Mouse (Mus musculus) hindbrain, embryonic 16.5 days (tissue): ENCODE data around the gene Cops9. TPM values are rescaled to one million over a fixed set of nuclear protein-coding genes. Genes with fewer than 3 reads are reported as not detected.

Experiments
- ATAC-seq: fragments of 200-750 bp; cut with Nextera tagmentation; 2 replicates; pipeline ENCODE4 v1.8.0; 2017; ENCODE audit warnings: moderate TSS enrichment, moderate library complexity
- H3K27ac ChIP-seq: fragments of 300-500 bp; sonication (generic); 2 replicates; pipeline ENCODE4 v1.5.1; 2014; ENCODE audit warnings: low read depth, mild to moderate bottlenecking, control low read depth, low read length, moderate library complexity
- H3K27me3 ChIP-seq: fragments of 300-500 bp; sonication (generic); replicated peaks from 2 replicates; pipeline ENCODE4 v1.6.1; 2014; ENCODE audit warnings: low read length; ENCODE audit not compliant: control insufficient read depth, insufficient read depth
- H3K36me3 ChIP-seq: fragments of 300-500 bp; sonication (generic); 2 replicates; pipeline ENCODE4 v1.6.1; 2014; ENCODE audit warnings: mild to moderate bottlenecking, low read length, moderate library complexity, mixed read lengths; ENCODE audit not compliant: control insufficient read depth, insufficient read depth
- H3K4me1 ChIP-seq: fragments of 300-500 bp; sonication (generic); 2 replicates; pipeline ENCODE4 v1.6.1; 2014; ENCODE audit warnings: low read depth, low read length; ENCODE audit not compliant: control insufficient read depth, insufficient read depth
- H3K4me2 ChIP-seq: fragments of 300-500 bp; sonication (generic); 2 replicates; pipeline ENCODE4 v1.6.1; 2014; ENCODE audit warnings: mild to moderate bottlenecking, low read length, control low read depth, moderate library complexity
- H3K4me3 ChIP-seq: fragments of 300-500 bp; sonication (generic); 2 replicates; pipeline ENCODE4 v1.5.1; 2014; ENCODE audit warnings: mild to moderate bottlenecking, low read length, control low read depth, moderate library complexity
- H3K9ac ChIP-seq: fragments of 300-500 bp; sonication (generic); 2 replicates; pipeline ENCODE4 v1.6.1; 2014; ENCODE audit warnings: low read depth, mild to moderate bottlenecking, control low read depth, low read length, moderate library complexity
- H3K9me3 ChIP-seq: fragments of 300-500 bp; sonication (generic); 2 replicates; pipeline ENCODE4 v1.6.1; 2014; ENCODE audit warnings: mild to moderate bottlenecking, low read length, moderate library complexity; ENCODE audit not compliant: control insufficient read depth
- polyA plus RNA-seq: library from polyadenylated mRNA; unstranded; fragments of >200 nt; fragmentation: Nextera tagmentation; extraction: Ambion mirVana; gene quantifications from 2 replicates; pipeline ENCODE4 v1.2.1, GENCODE M21; 2015

Cops9 gene
- polyA plus RNA-seq, 1 experiment from 2014 or later, result 558 TPM

DNA sequence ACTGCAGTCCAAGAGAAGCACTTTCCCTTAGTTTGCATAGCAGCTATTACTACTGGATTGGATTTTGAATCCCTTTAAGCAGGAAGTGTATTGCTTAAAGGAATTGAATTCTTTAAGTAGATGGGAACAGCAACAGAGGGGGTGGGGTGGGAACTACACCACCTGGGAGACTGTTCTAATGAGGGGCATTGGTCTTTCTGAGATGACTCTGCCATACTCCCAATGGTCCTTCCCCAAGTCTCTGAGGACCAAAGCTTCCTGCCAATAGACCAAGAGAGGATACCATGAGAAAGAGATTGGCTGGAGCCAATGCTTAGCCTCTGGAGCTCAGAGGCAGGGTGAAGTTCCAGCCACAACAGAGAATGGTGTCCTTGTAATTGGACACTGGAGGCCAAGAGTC is 47.7 kb downstream of the Cops9 start, which contains the start of gene Olfr1411:
TSS of gene Olfr1411 (plus strand) at position 301 of the 400 bp plus-strand sequence.
- Histone ChIP-seq H3K4me1 (no peaks in the 10 kb centered on the region), H3K9ac (no peak within 1 kb of the TSS), H3K27ac (no peak within 1 kb of the TSS), H3K4me3 (no peak within 1 kb of the TSS), H3K27me3 (0 out of 2 replicates have a peak, but pooled peaks cover 2% of the 10 kb centered on the region), H3K4me2 (no peak within 1 kb of the TSS), H3K9me3 (no peaks in the 10 kb centered on the region), H3K36me3 (no peaks in the 10 kb centered on the region)
- ATAC-seq, result no peak

Other genes starting within 250 kb of the Cops9 start
- 339 and 361 TPM in 2 replicates for gene Ndufa10, start 168.1 kb downstream of the Cops9 start, polyA plus RNA-seq
- gene Olfr1416, start 156.9 kb downstream of the Cops9 start, polyA plus RNA-seq, result not detected in 2 replicates
- gene Olfr1415, start 145.9 kb downstream of the Cops9 start, polyA plus RNA-seq, result not detected in 2 replicates
- gene Olfr1414, start 123.3 kb downstream of the Cops9 start, polyA plus RNA-seq, result not detected in 2 replicates
- not detected in 2 replicates for gene Olfr1413, start 70.7 kb downstream of the Cops9 start, polyA plus RNA-seq
- not detected in 2 replicates for gene Olfr1412, start 56.2 kb downstream of the Cops9 start, polyA plus RNA-seq
- gene Olfr1411, start 47.6 kb downstream of the Cops9 start, polyA plus RNA-seq, result not detected in 2 replicates
- not detected in 2 replicates for gene Olfr1410, start 36.2 kb downstream of the Cops9 start, polyA plus RNA-seq
- gene Olfr12, start 24.2 kb downstream of the Cops9 start, polyA plus RNA-seq, result 0.24 TPM in 1 of 2 replicates, not detected in the other
- gene Otos, start 6.9 kb upstream of the Cops9 start, polyA plus RNA-seq, result 0.19 and 0.29 TPM in 2 replicates
- gene Gpc1, start 189.7 kb upstream of the Cops9 start, polyA plus RNA-seq, result 57.2 and 65.4 TPM in 2 replicates